Mouse (Mus musculus): ENCODE measurements at regions not wholly inside any gene's neighbourhood (a gene's known extent, or its start where the extent isn't known, plus 50 kb on each side); places are given as distances from the start of the nearest gene placed in this dataset.

DNA sequence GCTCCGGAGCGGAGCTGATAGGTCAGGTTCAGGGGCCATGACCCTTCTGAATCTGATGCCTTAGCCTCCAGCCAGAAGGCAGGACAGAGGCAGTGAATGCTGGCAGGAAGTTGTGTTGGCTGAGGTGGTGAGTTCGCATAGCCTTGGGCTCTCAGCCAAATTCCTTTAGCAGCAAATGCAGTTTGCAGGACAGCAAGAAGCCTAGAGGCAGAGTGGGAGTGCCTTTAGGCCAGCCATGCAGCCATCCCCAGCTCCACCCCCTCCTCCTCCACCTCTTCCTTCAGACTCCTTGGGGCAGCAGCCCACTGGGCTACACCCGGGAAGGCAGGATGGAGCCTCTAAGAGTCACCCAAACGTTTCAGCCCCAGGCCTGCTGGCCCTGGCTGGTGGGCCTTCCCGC lies 99.5 kb downstream of the Duxbl3 start:
- TF ChIP-seq EP300 (IDR thresholded peaks at IDR 0.05) (no peak), CTCF (IDR thresholded peaks at IDR 0.05) (no peak)

All from lung, postnatal 0 days (tissue).